Mouse (Mus musculus): ENCODE data around the gene Ube2v1. TPM values are rescaled to one million over a fixed set of nuclear protein-coding genes. Genes with fewer than 3 reads are reported as not detected.
A peak's percentile ranks its signal among the peaks of the same experiment; 100 is the strongest.

The Ube2v1 gene
- total and polyA plus RNA-seq, 2 experiments from 2014 or later = 94.6 to 152 TPM

DNA sequence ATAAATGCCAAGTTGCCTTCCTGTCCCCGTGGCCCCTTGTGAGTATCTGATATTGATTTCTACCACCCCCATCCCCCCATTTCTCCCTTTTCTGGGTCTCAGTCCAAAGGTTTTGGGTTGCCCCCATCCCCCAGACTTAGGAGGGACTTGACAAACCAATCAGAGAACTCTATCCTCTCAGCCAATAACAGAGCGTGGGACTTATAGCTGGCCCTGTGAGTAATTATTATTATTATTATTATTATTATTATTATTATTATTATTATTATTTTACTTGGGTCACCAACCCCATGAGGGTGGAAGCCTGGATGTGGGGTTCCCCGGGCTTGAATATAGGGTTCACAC is 66.6 kb downstream of the Ube2v1 start:
- H3K4me3 ChIP-seq (ENCODE audit: low read depth, low read length) = no peak overlapping the region
- 43% methylated on average over 3 of the region's 3 CpGs for WGBS
- H3K4me1 ChIP-seq (ENCODE audit: control insufficient read depth, insufficient read depth) = peaks cover 12% of the 10 kb centered on the region

DNA sequence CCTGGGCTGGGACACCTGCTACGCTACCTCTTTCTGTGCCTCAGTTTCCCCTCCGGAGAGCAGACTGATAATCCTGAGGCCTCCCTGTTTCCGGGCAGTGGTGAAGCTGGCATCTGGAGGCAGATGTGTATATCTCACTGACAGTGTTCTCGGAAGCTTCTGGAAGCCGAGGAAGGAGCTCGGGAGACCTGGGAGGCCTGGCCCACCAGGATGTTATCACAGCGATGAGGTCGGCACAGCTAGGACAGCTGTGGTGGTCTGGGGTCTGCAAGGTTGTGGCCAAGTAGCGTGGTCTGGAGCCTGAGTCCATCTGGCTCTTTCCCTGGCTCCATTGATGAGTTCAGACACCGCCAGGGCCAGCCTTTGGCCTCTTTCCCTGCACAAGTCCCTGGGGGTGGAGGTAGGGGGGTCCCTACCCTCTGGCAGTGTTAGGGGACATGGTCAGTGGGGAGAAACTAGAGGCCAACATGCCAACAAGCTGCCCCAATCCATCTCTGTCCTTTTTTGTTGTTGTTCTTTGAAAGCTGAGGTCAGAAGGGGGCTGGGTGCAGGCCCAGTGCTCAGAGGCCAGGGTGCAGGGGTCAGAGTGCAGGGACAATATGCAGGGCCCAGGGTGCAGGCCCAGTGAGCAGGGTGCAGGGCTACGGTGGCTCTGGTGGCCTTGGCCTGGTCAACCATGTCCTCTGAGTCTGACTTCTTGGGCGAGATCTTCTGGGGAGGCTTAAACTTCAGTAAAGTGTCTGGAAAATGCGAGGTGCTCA is 67.2 kb downstream of the Ube2v1 start:
- no peak overlapping the region for H3K9ac ChIP-seq (replicated peaks; ENCODE audit: low read depth, low read length)
- TF ChIP-seq CTCF (IDR thresholded peaks at IDR 0.05; ENCODE audit: low read depth) = no peak
- TF ChIP-seq EP300 (IDR thresholded peaks at IDR 0.05; ENCODE audit: low read depth) = no peak
- H3K4me1 ChIP-seq (ENCODE audit: control insufficient read depth, insufficient read depth) = peaks cover 8% of the 10 kb centered on the region; the same call in 1 of the 2 replicates
- no peaks in the 10 kb centered on the region for H3K9me3 ChIP-seq (replicated peaks; ENCODE audit: control insufficient read depth, low read length)
- ATAC-seq (ENCODE audit: insufficient read depth, low read depth) (no peak), DNase-seq (ENCODE audit: low spot score) (no peak)
- H3K4me3 ChIP-seq (ENCODE audit: low read depth, low read length) = no peak overlapping the region
- H3K27me3 ChIP-seq (ENCODE audit: control insufficient read depth, insufficient read depth, low read length) = peaks cover 5% of the 10 kb centered on the region; the same call in 1 of the 2 replicates
- no peaks in the 10 kb centered on the region for H3K36me3 ChIP-seq (replicated peaks; ENCODE audit: control insufficient read depth, insufficient read depth, low read length)
- 0 out of 2 replicates have a peak overlapping the region, but pooled peaks have one; percentile 63 for H3K27ac ChIP-seq (ENCODE audit: low read depth)
- 84% methylated on average over 13 of the region's 13 CpGs for WGBS
- H3K4me2 ChIP-seq (ENCODE audit: low read depth, low read length) = no peak overlapping the region

More for the DNA sequence above, 66.6 kb downstream of the Ube2v1 start:
- peak; percentile 4 for DNase-seq (ENCODE audit: low spot score)
- no peaks in the 10 kb centered on the region for H3K27me3 ChIP-seq (ENCODE audit: control insufficient read depth, insufficient read depth, low read length)
- H3K36me3 ChIP-seq (replicated peaks; ENCODE audit: control insufficient read depth, insufficient read depth, low read length) = no peaks in the 10 kb centered on the region
- no peak for TF ChIP-seq EP300 (IDR thresholded peaks at IDR 0.05; ENCODE audit: low read depth)
- TF ChIP-seq CTCF (IDR thresholded peaks at IDR 0.05; ENCODE audit: low read depth) = no peak
- H3K9me3 ChIP-seq (replicated peaks; ENCODE audit: control insufficient read depth, low read length) = no peaks in the 10 kb centered on the region
- no peak overlapping the region; the same call in 1 of the 2 replicates for H3K4me2 ChIP-seq (ENCODE audit: low read depth, low read length)
- no peak overlapping the region for H3K9ac ChIP-seq (replicated peaks; ENCODE audit: low read depth, low read length)
- peak overlapping the region; percentile 63 for H3K27ac ChIP-seq (ENCODE audit: low read depth)
- ATAC-seq (ENCODE audit: insufficient read depth, low read depth) = no peak

DNA sequence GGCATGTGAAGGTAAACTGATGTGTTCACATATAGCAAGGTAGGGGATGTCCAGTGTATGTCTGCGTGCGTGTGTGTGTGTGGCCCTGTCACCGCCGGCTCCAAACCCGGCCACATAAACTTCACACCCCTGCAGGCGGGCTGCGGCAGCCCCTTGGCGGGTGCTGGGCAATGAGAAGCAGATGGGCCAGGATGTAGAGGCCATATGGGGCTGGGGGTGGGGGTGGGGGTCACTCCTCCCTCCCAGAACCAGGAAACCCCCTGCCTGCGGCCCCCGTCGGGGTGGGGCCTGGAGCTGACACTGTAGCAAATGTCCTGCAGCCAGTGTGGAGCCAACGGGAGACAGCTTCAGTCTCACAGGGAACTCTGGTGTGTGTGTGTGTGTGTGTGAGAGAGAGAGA is 68.2 kb downstream of the Ube2v1 start:
- no peak overlapping the region for H3K4me3 ChIP-seq (ENCODE audit: low read depth, low read length)
- H3K4me1 ChIP-seq (ENCODE audit: control insufficient read depth, insufficient read depth) = peaks cover 13% of the 10 kb centered on the region
- no peak overlapping the region for H3K9ac ChIP-seq (replicated peaks; ENCODE audit: low read depth, low read length)
- peak; percentile 4 for DNase-seq (ENCODE audit: low spot score)
- H3K27me3 ChIP-seq (ENCODE audit: control insufficient read depth, insufficient read depth, low read length) = peaks cover 6% of the 10 kb centered on the region; the same call in 1 of the 2 replicates
- no peak for TF ChIP-seq EP300 (IDR thresholded peaks at IDR 0.05; ENCODE audit: low read depth)
- TF ChIP-seq CTCF (IDR thresholded peaks at IDR 0.05; ENCODE audit: low read depth) = no peak
- H3K27ac ChIP-seq (ENCODE audit: low read depth) = no peak overlapping the region
- no peaks in the 10 kb centered on the region for H3K9me3 ChIP-seq (replicated peaks; ENCODE audit: control insufficient read depth, low read length)
- 48% methylated on average over 12 of the region's 12 CpGs for WGBS
- ATAC-seq (ENCODE audit: insufficient read depth, low read depth) = no peak
- no peaks in the 10 kb centered on the region for H3K36me3 ChIP-seq (replicated peaks; ENCODE audit: control insufficient read depth, insufficient read depth, low read length)
- H3K4me2 ChIP-seq (ENCODE audit: low read depth, low read length) = no peak overlapping the region

DNA sequence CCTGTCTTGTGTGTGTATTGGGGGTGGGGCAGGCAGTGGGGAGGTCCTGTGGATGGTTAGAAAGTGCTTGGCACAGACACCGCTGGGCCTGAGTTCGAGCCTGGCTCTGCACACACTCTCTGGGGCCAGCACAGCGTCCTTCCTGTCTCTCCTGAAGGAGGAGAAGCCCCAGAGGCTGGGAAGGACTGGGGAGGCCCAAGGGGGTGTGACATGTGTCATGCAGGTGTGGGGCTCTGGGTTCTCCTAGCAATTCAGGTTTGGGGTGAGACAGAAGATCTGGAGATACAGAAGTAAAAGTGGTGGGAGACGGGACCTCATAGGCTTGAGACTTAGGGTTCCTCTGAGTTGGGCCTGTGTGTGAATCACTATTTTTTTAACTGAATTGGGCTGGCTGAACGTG is 68.9 kb downstream of the Ube2v1 start:
- H3K27ac ChIP-seq (ENCODE audit: low read depth) = no peak overlapping the region
- H3K4me2 ChIP-seq (ENCODE audit: low read depth, low read length) = no peak overlapping the region
- peaks cover 13% of the 10 kb centered on the region for H3K4me1 ChIP-seq (ENCODE audit: control insufficient read depth, insufficient read depth)
- no peak overlapping the region for H3K4me3 ChIP-seq (ENCODE audit: low read depth, low read length)
- no peak for TF ChIP-seq EP300 (IDR thresholded peaks at IDR 0.05; ENCODE audit: low read depth)
- no peak for TF ChIP-seq CTCF (IDR thresholded peaks at IDR 0.05; ENCODE audit: low read depth)
- peaks cover 6% of the 10 kb centered on the region; the same call in 1 of the 2 replicates for H3K27me3 ChIP-seq (ENCODE audit: control insufficient read depth, insufficient read depth, low read length)
- no peak overlapping the region for H3K9ac ChIP-seq (replicated peaks; ENCODE audit: low read depth, low read length)
- no peak for ATAC-seq (ENCODE audit: insufficient read depth, low read depth)
- H3K36me3 ChIP-seq (replicated peaks; ENCODE audit: control insufficient read depth, insufficient read depth, low read length) = no peaks in the 10 kb centered on the region
- whole genome bisulfite sequencing = 81% methylated on average over 5 of the region's 5 CpGs
- DNase-seq (ENCODE audit: low spot score) = no peak
- no peaks in the 10 kb centered on the region for H3K9me3 ChIP-seq (replicated peaks; ENCODE audit: control insufficient read depth, low read length)

DNA sequence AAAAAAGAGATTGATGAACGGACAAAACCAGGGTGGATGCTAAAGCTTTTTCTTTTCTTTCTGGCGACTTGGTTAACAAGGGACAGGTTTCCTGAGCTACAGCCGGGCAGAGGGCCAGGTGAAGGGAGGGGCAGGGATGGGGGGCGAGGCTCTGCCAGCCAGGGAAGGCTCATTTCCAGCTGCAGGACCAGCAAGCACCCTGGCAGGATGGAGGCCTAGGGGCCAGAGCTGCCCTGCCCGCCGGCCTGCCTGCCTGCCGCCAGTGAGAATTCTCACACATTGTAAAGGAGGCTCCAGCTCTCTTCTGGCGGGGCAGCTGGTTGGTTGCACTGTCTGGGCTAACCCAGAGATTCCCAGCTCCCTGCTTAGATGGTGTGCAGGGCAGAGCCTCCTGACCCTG is 69.8 kb downstream of the Ube2v1 start:
- no peak for TF ChIP-seq EP300 (IDR thresholded peaks at IDR 0.05; ENCODE audit: low read depth)
- TF ChIP-seq CTCF (IDR thresholded peaks at IDR 0.05; ENCODE audit: low read depth) = no peak
- Histone ChIP-seq H3K4me3 (ENCODE audit: low read depth, low read length) (no peak overlapping the region), H3K9ac (replicated peaks; ENCODE audit: low read depth, low read length) (no peak overlapping the region), H3K27me3 (ENCODE audit: control insufficient read depth, insufficient read depth, low read length) (peaks cover 6% of the 10 kb centered on the region; the same call in 1 of the 2 replicates), H3K9me3 (replicated peaks; ENCODE audit: control insufficient read depth, low read length) (no peaks in the 10 kb centered on the region), H3K4me2 (ENCODE audit: low read depth, low read length) (no peak overlapping the region), H3K36me3 (replicated peaks; ENCODE audit: control insufficient read depth, insufficient read depth, low read length) (no peaks in the 10 kb centered on the region), H3K4me1 (ENCODE audit: control insufficient read depth, insufficient read depth) (peaks cover 13% of the 10 kb centered on the region), H3K27ac (ENCODE audit: low read depth) (no peak overlapping the region)
- WGBS = 21% methylated on average over 8 of the region's 8 CpGs
- peak; percentile 22; the same call in 1 of the 2 replicates for ATAC-seq (ENCODE audit: insufficient read depth, low read depth)
- peak; percentile 50 for DNase-seq (ENCODE audit: low spot score)
